Mouse (Mus musculus) lung, postnatal 0 days (tissue): ENCODE measurements at regions not wholly inside any gene's neighbourhood (a gene's known extent, or its start where the extent isn't known, plus 50 kb on each side); places are given as distances from the start of the nearest gene placed in this dataset.

Source experiments
- ATAC-seq: fragments of 200-750 bp; cut with Nextera tagmentation; 2 replicates; pipeline ENCODE4 v1.8.0; 2017; ENCODE audit warnings: moderate library complexity
- DNase-seq: peaks from one replicate; pipeline ENCODE4 v3.0.0-alpha.2; 2016; ENCODE audit warnings: low spot score
- H3K27ac ChIP-seq: fragments of 300-500 bp; sonication (generic); 2 replicates; pipeline ENCODE4 v1.5.1; 2014; ENCODE audit warnings: antibody characterized with exemption, mild to moderate bottlenecking, low read length, mixed read lengths
- H3K27me3 ChIP-seq: fragments of 300-500 bp; sonication (generic); replicated peaks from 2 replicates; pipeline ENCODE4 v1.6.1; 2014; ENCODE audit warnings: low read length, mixed read lengths; ENCODE audit not compliant: insufficient read depth
- H3K36me3 ChIP-seq: fragments of 300-500 bp; sonication (generic); 2 replicates; pipeline ENCODE4 v1.6.1; 2014; ENCODE audit warnings: low read length, mixed read lengths; ENCODE audit not compliant: insufficient read depth
- H3K4me1 ChIP-seq: fragments of 300-500 bp; sonication (generic); 2 replicates; pipeline ENCODE4 v1.6.1; 2014; ENCODE audit warnings: antibody characterized with exemption, low read depth, low read length, mixed read lengths; ENCODE audit not compliant: insufficient read depth
- H3K4me2 ChIP-seq: fragments of 300-500 bp; sonication (generic); replicated peaks from 2 replicates; pipeline ENCODE4 v1.6.1; 2014; ENCODE audit warnings: low read depth, mild to moderate bottlenecking, low read length, moderate library complexity, mixed read lengths
- H3K4me3 ChIP-seq: fragments of 300-500 bp; sonication (generic); 2 replicates; pipeline ENCODE4 v1.5.1; 2014; ENCODE audit warnings: low read depth, low read length
- H3K9ac ChIP-seq: fragments of 300-500 bp; sonication (generic); replicated peaks from 2 replicates; pipeline ENCODE4 v1.6.1; 2014; ENCODE audit warnings: low read depth, mild to moderate bottlenecking
- H3K9me3 ChIP-seq: fragments of 300-500 bp; sonication (generic); 2 replicates; pipeline ENCODE4 v1.6.1; 2016; ENCODE audit warnings: low read length, mixed read lengths
- CTCF ChIP-seq: IDR thresholded peaks from 2 replicates; pipeline ENCODE4 v1.5.1; 2016; ENCODE audit warnings: antibody characterized with exemption, mild to moderate bottlenecking
- EP300 ChIP-seq: IDR thresholded peaks from 2 replicates; pipeline ENCODE4 v1.6.1; 2016; ENCODE audit warnings: antibody characterized with exemption, mild to moderate bottlenecking, control low read depth
- WGBS: fragments of 180-500 bp; shearing (Covaris S2); extraction: QIAGEN DNeasy Blood & Tissue Kit; methylation state at CpG from one replicate; pipeline ENCODE4 v1.1.7; 2014; 5-methylcytosine and 5-hydroxymethylcytosine counted together

- 74% methylated on average over 2 of the region's 2 CpGs for WGBS
- TF ChIP-seq CTCF (no peak), EP300 (no peak)
- ATAC-seq, result no peak
These were observed 174.2 kb upstream of the Ercc4 start for GRCm38 (mm10) chr16:12935266-12935665.

GRCm38 (mm10) chr16:12936571-12936970, 172.9 kb upstream of the Ercc4 start:
- DNase-seq (no peak), ATAC-seq (no peak)
- Histone ChIP-seq H3K4me3 (no peak overlapping the region), H3K4me2 (no peak overlapping the region), H3K27me3 (no peaks in the 10 kb centered on the region), H3K27ac (no peak overlapping the region), H3K9me3 (no peaks in the 10 kb centered on the region), H3K9ac (no peak overlapping the region), H3K4me1 (no peaks in the 10 kb centered on the region), H3K36me3 (no peaks in the 10 kb centered on the region)
- TF ChIP-seq EP300 (no peak), CTCF (peak; percentile 40)
- WGBS, result 71% methylated on average over 2 of the region's 2 CpGs

More at GRCm38 (mm10) chr16:12935266-12935665, 174.2 kb upstream of the Ercc4 start:
- H3K4me1 ChIP-seq, result no peaks in the 10 kb centered on the region
- no peaks in the 10 kb centered on the region for H3K27me3 ChIP-seq
- no peak for DNase-seq
- no peak overlapping the region for H3K9ac ChIP-seq
- H3K9me3 ChIP-seq, result no peaks in the 10 kb centered on the region
- no peak overlapping the region for H3K4me2 ChIP-seq
- H3K36me3 ChIP-seq, result no peaks in the 10 kb centered on the region
- H3K27ac ChIP-seq, result no peak overlapping the region
- H3K4me3 ChIP-seq, result no peak overlapping the region

- Histone ChIP-seq H3K4me3 (no peak overlapping the region), H3K9me3 (no peaks in the 10 kb centered on the region), H3K27ac (no peak overlapping the region), H3K27me3 (no peaks in the 10 kb centered on the region), H3K4me1 (no peaks in the 10 kb centered on the region), H3K36me3 (no peaks in the 10 kb centered on the region), H3K4me2 (no peak overlapping the region), H3K9ac (no peak overlapping the region)
- TF ChIP-seq CTCF (peak; percentile 36), EP300 (no peak)
- WGBS, result 86% methylated on average over 2 of the region's 2 CpGs
- no peak for ATAC-seq
- DNase-seq, result no peak
These were observed 170.9 kb upstream of the Ercc4 start for GRCm38 (mm10) chr16:12938563-12938962.

- no peaks in the 10 kb centered on the region for H3K27me3 ChIP-seq
- H3K36me3 ChIP-seq, result no peaks in the 10 kb centered on the region
- no peak overlapping the region for H3K27ac ChIP-seq
- TF ChIP-seq EP300, result no peak
- TF ChIP-seq CTCF, result no peak
- DNase-seq, result no peak
- no peaks in the 10 kb centered on the region for H3K9me3 ChIP-seq
- H3K4me3 ChIP-seq, result no peak overlapping the region
- no peaks in the 10 kb centered on the region for H3K4me1 ChIP-seq
- ATAC-seq, result no peak
- no peak overlapping the region for H3K9ac ChIP-seq
- H3K4me2 ChIP-seq, result no peak overlapping the region
- 86% methylated on average over 5 of the region's 5 CpGs for WGBS
These were observed 158.3 kb upstream of the Ercc4 start for GRCm38 (mm10) chr16:12951176-12951575.

GRCm38 (mm10) chr16:12954028-12954427, 155.5 kb upstream of the Ercc4 start:
- no peaks in the 10 kb centered on the region for H3K27me3 ChIP-seq
- H3K9me3 ChIP-seq, result no peaks in the 10 kb centered on the region
- WGBS, result 37% methylated on average over 8 of the region's 8 CpGs
- H3K4me2 ChIP-seq, result no peak overlapping the region
- H3K4me3 ChIP-seq, result no peak overlapping the region
- peak; percentile 29 for DNase-seq
- no peak overlapping the region for H3K9ac ChIP-seq
- ATAC-seq, result 0 out of 2 replicates have a peak, but pooled peaks have one; percentile 28
- no peaks in the 10 kb centered on the region for H3K4me1 ChIP-seq
- H3K36me3 ChIP-seq, result no peaks in the 10 kb centered on the region
- H3K27ac ChIP-seq, result no peak overlapping the region
- TF ChIP-seq CTCF (no peak), EP300 (no peak)

GRCm38 (mm10) chr16:12956416-12956815, 153.1 kb upstream of the Ercc4 start:
- Histone ChIP-seq H3K27me3 (no peaks in the 10 kb centered on the region), H3K4me2 (no peak overlapping the region), H3K9ac (no peak overlapping the region), H3K4me3 (no peak overlapping the region), H3K4me1 (no peaks in the 10 kb centered on the region), H3K9me3 (no peaks in the 10 kb centered on the region), H3K36me3 (no peaks in the 10 kb centered on the region), H3K27ac (no peak overlapping the region)
- WGBS, result 63% methylated on average over 3 of the region's 3 CpGs
- TF ChIP-seq EP300 (no peak), CTCF (no peak)
- ATAC-seq, result no peak
- DNase-seq, result no peak

- Histone ChIP-seq H3K4me1 (no peaks in the 10 kb centered on the region), H3K9ac (no peak overlapping the region), H3K9me3 (no peaks in the 10 kb centered on the region), H3K27me3 (no peaks in the 10 kb centered on the region), H3K4me2 (no peak overlapping the region), H3K36me3 (no peaks in the 10 kb centered on the region), H3K27ac (no peak overlapping the region), H3K4me3 (no peak overlapping the region)
- no peak for DNase-seq
- TF ChIP-seq CTCF (no peak), EP300 (no peak)
- no peak for ATAC-seq
- WGBS, result 77% methylated on average over 5 of the region's 5 CpGs
These were observed 148.6 kb upstream of the Ercc4 start for GRCm38 (mm10) chr16:12960885-12961284.
